Mouse (Mus musculus) central nervous system, embryonic 18 days (tissue): Measurements from ENCODE around the gene Psmd1. TPM values are rescaled to one million over a fixed set of nuclear protein-coding genes. Genes with fewer than 3 reads are reported as not detected.

Source experiments
- polyA plus RNA-seq: library from polyadenylated mRNA; depleted of rRNA; stranded (reverse); fragments of >200 nt; gene quantifications from 2 replicates; pipeline ENCODE4 v1.2.3, GENCODE M21; 2012; rRNA removed

Gene Psmd1
- polyA plus RNA-seq: 87.7 and 91.3 TPM in 2 replicates

GRCm38 (mm10) chr1:86064271-86064991, at the start of gene Psmd1:
Gene Psmd1 (plus strand): TSS chr1:86064387.

GRCm38 (mm10) chr1:86016516-86016915, 47.7 kb upstream of the Psmd1 start, which contains the start of gene Spata3:
Gene Spata3 (plus strand): TSS chr1:86016816.

GRCm38 (mm10) chr1:86045848-86046805, 18.1 kb upstream of the Psmd1 start, which contains the start of gene 2810459M11Rik:
Gene 2810459M11Rik (plus strand): TSS chr1:86045863.

GRCm38 (mm10) chr1:86111779-86112178, 47.6 kb downstream of the Psmd1 start, which contains the start of gene Htr2b:
Gene Htr2b (minus strand): TSS chr1:86111970.

GRCm38 (mm10) chr1:86133337-86133736, 69.2 kb downstream of the Psmd1 start, which contains the start of gene Gm21972:
Gene Gm21972 (plus strand): TSS chr1:86133637.

GRCm38 (mm10) chr1:86154133-86154823, 90.1 kb downstream of the Psmd1 start, which contains the start of gene Armc9:
Gene Armc9 (plus strand): TSS chr1:86154780.

Other genes with a start within 250 kb of the Psmd1 start
- gene Itm2c, start 170.1 kb upstream of the Psmd1 start, polyA plus RNA-seq: 152 and 167 TPM in 2 replicates
- gene 4933407L21Rik, start 135.9 kb upstream of the Psmd1 start, polyA plus RNA-seq: 9.5 and 9.9 TPM in 2 replicates
- 0.05 and 0.06 TPM in 2 replicates for gene Gpr55, start 103.4 kb upstream of the Psmd1 start, polyA plus RNA-seq
- gene Spata3, start 47.6 kb upstream of the Psmd1 start, polyA plus RNA-seq: 0.39 and 0.40 TPM in 2 replicates
- 10.3 and 11.4 TPM in 2 replicates for gene 2810459M11Rik, start 18.5 kb upstream of the Psmd1 start, polyA plus RNA-seq
- gene Htr2b, start 47.6 kb downstream of the Psmd1 start, polyA plus RNA-seq: 0.04 TPM in 1 of 2 replicates, not detected in the other
- 2.7 and 2.9 TPM in 2 replicates for gene Gm21972, start 69.2 kb downstream of the Psmd1 start, polyA plus RNA-seq
- gene Armc9, start 90.4 kb downstream of the Psmd1 start, polyA plus RNA-seq: 25.6 and 25.9 TPM in 2 replicates
- gene B3gnt7, start 238.4 kb downstream of the Psmd1 start, polyA plus RNA-seq: 11.1 and 11.3 TPM in 2 replicates